Mouse (Mus musculus) heart, postnatal 0 days (tissue): ENCODE data around the gene Gatm. TPM values are rescaled to one million over a fixed set of nuclear protein-coding genes. Genes with fewer than 3 reads are reported as not detected.
A peak's percentile ranks its signal among the peaks of the same experiment; 100 is the strongest.

Source experiments
- ATAC-seq: fragments of 200-750 bp; cut with Nextera tagmentation; 2 replicates; pipeline ENCODE4 v1.8.0; 2017; ENCODE audit warnings: low read depth, moderate number of reproducible peaks, moderate library complexity; ENCODE audit not compliant: insufficient read depth
- DNase-seq: peaks from one replicate; pipeline ENCODE4 v3.0.0-alpha.2; 2016; ENCODE audit warnings: low spot score
- H3K27ac ChIP-seq: fragments of 300-500 bp; sonication (generic); 2 replicates; pipeline ENCODE4 v1.5.1; 2014; ENCODE audit warnings: low read depth, mild to moderate bottlenecking
- H3K27me3 ChIP-seq: fragments of 300-500 bp; sonication (generic); 2 replicates; pipeline ENCODE4 v1.6.1; 2014; ENCODE audit warnings: low read length, mixed read lengths; ENCODE audit not compliant: control insufficient read depth, insufficient read depth
- H3K36me3 ChIP-seq: fragments of 300-500 bp; sonication (generic); replicated peaks from 2 replicates; pipeline ENCODE4 v1.6.1; 2014; ENCODE audit warnings: low read length, mixed read lengths; ENCODE audit not compliant: control insufficient read depth, insufficient read depth
- H3K4me1 ChIP-seq: fragments of 300-500 bp; sonication (generic); 2 replicates; pipeline ENCODE4 v1.6.1; 2014; ENCODE audit warnings: antibody characterized with exemption; ENCODE audit not compliant: control insufficient read depth, insufficient read depth
- H3K4me2 ChIP-seq: fragments of 300-500 bp; sonication (generic); 2 replicates; pipeline ENCODE4 v1.6.1; 2014; ENCODE audit warnings: low read depth, mild to moderate bottlenecking, low read length, moderate library complexity
- H3K4me3 ChIP-seq: fragments of 300-500 bp; sonication (generic); 2 replicates; pipeline ENCODE4 v1.5.1; 2014; ENCODE audit warnings: low read depth, low read length
- H3K9ac ChIP-seq: fragments of 300-500 bp; sonication (generic); replicated peaks from 2 replicates; pipeline ENCODE4 v1.6.1; 2014; ENCODE audit warnings: low read depth, low read length, mixed read lengths
- H3K9me3 ChIP-seq: fragments of 300-500 bp; sonication (generic); replicated peaks from 2 replicates; pipeline ENCODE4 v1.6.1; 2016; ENCODE audit warnings: low read length; ENCODE audit not compliant: control insufficient read depth
- CTCF ChIP-seq: IDR thresholded peaks from 2 replicates; pipeline ENCODE4 v1.5.1; 2016; ENCODE audit warnings: antibody characterized with exemption, control low read depth, low read depth
- EP300 ChIP-seq: IDR thresholded peaks from 2 replicates; pipeline ENCODE4 v1.6.1; 2016; ENCODE audit warnings: antibody characterized with exemption, low read depth
- WGBS: fragments of 180-500 bp; shearing (Covaris S2); extraction: QIAGEN DNeasy Blood & Tissue Kit; methylation state at CpG from one replicate; pipeline ENCODE4 v1.1.7; 2014; 5-methylcytosine and 5-hydroxymethylcytosine counted together
- polyA plus RNA-seq: library from polyadenylated mRNA; unstranded; fragments of >200 nt; fragmentation: Nextera tagmentation; extraction: Ambion mirVana; gene quantifications from 2 replicates; pipeline ENCODE4 v1.2.1, GENCODE M21; 2015
- total RNA-seq: library from RNA; depleted of rRNA; stranded (reverse); fragments of >200 nt; gene quantifications from 2 replicates; pipeline ENCODE4 v1.2.3, GENCODE M21; 2014; ENCODE audit warnings: low replicate concordance; rRNA removed

The Gatm gene
- total RNA-seq (3.7 and 3.8 TPM in 2 replicates), polyA plus RNA-seq (6.0 and 6.8 TPM in 2 replicates)

- Histone ChIP-seq H3K4me2 (peak within 1 kb of the TSS; percentile 78), H3K4me1 (peaks cover 5% of the 10 kb centered on the region; the same call in 1 of the 2 replicates), H3K9me3 (no peaks in the 10 kb centered on the region), H3K9ac (no peak within 1 kb of the TSS; the same call in 1 of the 2 replicates), H3K27ac (no peak within 1 kb of the TSS), H3K4me3 (peak within 1 kb of the TSS; percentile 48), H3K36me3 (no peaks in the 10 kb centered on the region), H3K27me3 (peaks cover 5% of the 10 kb centered on the region)
- WGBS: 3% methylated on average over 48 of the region's 48 CpGs
- ATAC-seq: peak; percentile 89
- DNase-seq: peak; percentile 37
- TF ChIP-seq EP300 (no peak), CTCF (no peak)
Observed at GRCm38 (mm10) chr2:122610746-122611653, at the start of gene Gatm. TSS of gene Gatm (minus strand) at chr2:122611303.

DNA sequence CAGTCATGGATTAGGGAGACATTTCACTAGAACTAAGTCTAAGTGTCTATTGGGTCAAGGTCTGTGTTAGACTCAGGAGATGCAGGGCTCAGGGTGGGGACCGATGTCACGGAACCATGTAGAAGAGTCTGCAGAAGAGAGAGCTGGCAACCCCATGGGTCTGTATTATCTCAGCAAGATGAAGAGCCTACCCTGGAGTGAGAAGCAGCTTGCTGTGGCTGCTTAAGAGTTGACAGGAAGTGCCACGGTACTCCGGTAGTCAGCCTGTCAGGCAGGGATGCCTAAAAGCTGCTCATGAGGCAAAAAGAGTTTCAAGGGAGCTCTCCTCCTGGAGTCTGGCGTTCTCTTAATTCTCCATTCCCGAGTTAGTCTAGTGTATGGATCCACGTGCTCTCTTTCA, 48.7 kb upstream of the Gatm start:
- TF ChIP-seq CTCF: no peak
- no peak for TF ChIP-seq EP300
- H3K4me3 ChIP-seq: no peak overlapping the region
- 62% methylated on average over 7 of the region's 7 CpGs for WGBS
- no peaks in the 10 kb centered on the region for H3K27me3 ChIP-seq
- ATAC-seq (no peak), DNase-seq (no peak)
- H3K9me3 ChIP-seq: no peaks in the 10 kb centered on the region
- 0 out of 2 replicates have a peak, but pooled peaks cover 4% of the 10 kb centered on the region for H3K4me1 ChIP-seq
- H3K4me2 ChIP-seq: no peak overlapping the region
- H3K27ac ChIP-seq: no peak overlapping the region
- no peaks in the 10 kb centered on the region for H3K36me3 ChIP-seq
- H3K9ac ChIP-seq: no peak overlapping the region

DNA sequence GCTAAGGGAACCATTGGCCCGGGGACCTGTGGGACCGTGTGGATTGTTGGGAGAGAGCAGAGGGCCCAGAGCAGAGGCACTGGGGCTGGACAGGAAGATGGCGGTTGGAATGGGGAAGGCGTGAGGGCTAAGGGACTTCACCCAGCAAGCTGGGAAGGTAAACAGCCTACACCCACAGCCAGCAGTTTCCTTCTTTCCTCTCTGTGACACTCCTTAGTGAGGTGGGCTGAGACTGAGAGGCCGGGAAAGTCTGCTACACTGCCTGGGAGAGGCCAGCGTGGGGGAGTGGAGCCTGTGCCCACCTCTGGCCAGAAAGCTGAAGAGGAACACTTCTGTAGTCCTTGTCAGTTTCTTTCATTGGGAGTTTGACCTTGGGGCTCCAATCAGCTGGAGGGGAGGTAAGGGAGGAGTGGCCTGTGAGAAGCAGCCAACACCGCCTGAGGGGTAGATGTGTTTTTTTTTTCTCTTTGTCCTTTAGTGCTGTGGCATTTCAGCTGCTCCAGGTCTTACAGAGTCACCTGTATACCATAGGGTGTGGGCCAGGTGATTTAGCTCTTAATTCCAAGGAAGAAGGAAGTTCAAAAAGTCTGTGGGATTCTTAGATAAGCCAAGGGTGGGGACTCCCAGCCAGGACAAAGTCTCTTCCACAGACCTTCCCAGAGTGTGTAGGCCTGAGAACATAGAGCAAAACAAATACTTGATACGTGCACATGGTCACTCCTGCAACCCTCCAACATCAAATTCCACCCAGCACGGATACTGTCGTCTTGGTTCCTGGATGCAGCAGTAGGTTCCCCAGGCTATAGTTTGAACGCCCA, 46.8 kb upstream of the Gatm start:
- TF ChIP-seq EP300 (no peak), CTCF (no peak)
- Histone ChIP-seq H3K9ac (no peak overlapping the region), H3K4me3 (no peak overlapping the region), H3K27ac (no peak overlapping the region), H3K36me3 (no peaks in the 10 kb centered on the region), H3K27me3 (no peaks in the 10 kb centered on the region), H3K4me1 (0 out of 2 replicates have a peak, but pooled peaks cover 4% of the 10 kb centered on the region), H3K9me3 (no peaks in the 10 kb centered on the region), H3K4me2 (no peak overlapping the region)
- 82% methylated on average over 11 of the region's 11 CpGs for WGBS
- DNase-seq: no peak
- ATAC-seq: no peak

DNA sequence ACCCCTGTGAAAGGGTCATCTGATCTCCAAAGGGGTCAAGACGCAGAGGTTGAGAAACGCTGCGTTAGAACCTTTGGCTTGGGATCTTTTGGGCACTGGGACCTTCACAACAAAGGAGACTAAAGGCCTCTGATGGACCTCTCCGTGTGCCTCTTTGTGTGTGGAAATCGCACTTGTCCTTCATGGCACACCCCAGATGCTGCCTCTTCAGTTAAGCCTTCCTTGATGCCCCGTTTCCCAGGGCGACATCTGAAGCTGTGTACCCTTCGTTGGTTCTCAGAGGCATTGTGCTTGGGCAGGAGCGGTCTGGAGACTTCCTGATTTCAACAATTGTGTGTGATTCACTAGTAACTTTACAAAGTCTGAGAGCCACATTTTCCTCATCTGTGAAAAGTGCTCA, 45.7 kb upstream of the Gatm start:
- WGBS: 82% methylated on average over 9 of the region's 9 CpGs
- H3K9me3 ChIP-seq: no peaks in the 10 kb centered on the region
- no peaks in the 10 kb centered on the region for H3K27me3 ChIP-seq
- ATAC-seq (no peak), DNase-seq (no peak)
- no peak overlapping the region for H3K4me2 ChIP-seq
- no peaks in the 10 kb centered on the region for H3K36me3 ChIP-seq
- H3K27ac ChIP-seq: no peak overlapping the region
- H3K4me3 ChIP-seq: no peak overlapping the region
- H3K4me1 ChIP-seq: 0 out of 2 replicates have a peak, but pooled peaks cover 4% of the 10 kb centered on the region
- no peak overlapping the region for H3K9ac ChIP-seq
- TF ChIP-seq EP300: no peak

GRCm38 (mm10) chr2:122656052-122656451, 44.9 kb upstream of the Gatm start:
- WGBS: 35% methylated on average over 2 of the region's 2 CpGs
- H3K9me3 ChIP-seq: no peaks in the 10 kb centered on the region
- no peak overlapping the region for H3K4me3 ChIP-seq
- H3K4me2 ChIP-seq: no peak overlapping the region
- no peak overlapping the region for H3K9ac ChIP-seq
- no peak for DNase-seq
- H3K27me3 ChIP-seq: no peaks in the 10 kb centered on the region
- H3K36me3 ChIP-seq: no peaks in the 10 kb centered on the region
- no peak overlapping the region for H3K27ac ChIP-seq
- no peak for ATAC-seq
- no peak for TF ChIP-seq EP300
- no peak for TF ChIP-seq CTCF
- 0 out of 2 replicates have a peak, but pooled peaks cover 4% of the 10 kb centered on the region for H3K4me1 ChIP-seq
